Mouse (Mus musculus) thymus, postnatal 25 days (tissue): ENCODE measurements around the gene Fam173a.
"Not testable (repeated sequence)": the region's sequence is repeated elsewhere in the genome, so short reads cannot be mapped to it uniquely, and the experiment has no call there.

ENCODE experiments used
- DNase-seq: peaks from one replicate; pipeline ENCODE4 v3.0.0; 2022

Gene Fam173a

DNA sequence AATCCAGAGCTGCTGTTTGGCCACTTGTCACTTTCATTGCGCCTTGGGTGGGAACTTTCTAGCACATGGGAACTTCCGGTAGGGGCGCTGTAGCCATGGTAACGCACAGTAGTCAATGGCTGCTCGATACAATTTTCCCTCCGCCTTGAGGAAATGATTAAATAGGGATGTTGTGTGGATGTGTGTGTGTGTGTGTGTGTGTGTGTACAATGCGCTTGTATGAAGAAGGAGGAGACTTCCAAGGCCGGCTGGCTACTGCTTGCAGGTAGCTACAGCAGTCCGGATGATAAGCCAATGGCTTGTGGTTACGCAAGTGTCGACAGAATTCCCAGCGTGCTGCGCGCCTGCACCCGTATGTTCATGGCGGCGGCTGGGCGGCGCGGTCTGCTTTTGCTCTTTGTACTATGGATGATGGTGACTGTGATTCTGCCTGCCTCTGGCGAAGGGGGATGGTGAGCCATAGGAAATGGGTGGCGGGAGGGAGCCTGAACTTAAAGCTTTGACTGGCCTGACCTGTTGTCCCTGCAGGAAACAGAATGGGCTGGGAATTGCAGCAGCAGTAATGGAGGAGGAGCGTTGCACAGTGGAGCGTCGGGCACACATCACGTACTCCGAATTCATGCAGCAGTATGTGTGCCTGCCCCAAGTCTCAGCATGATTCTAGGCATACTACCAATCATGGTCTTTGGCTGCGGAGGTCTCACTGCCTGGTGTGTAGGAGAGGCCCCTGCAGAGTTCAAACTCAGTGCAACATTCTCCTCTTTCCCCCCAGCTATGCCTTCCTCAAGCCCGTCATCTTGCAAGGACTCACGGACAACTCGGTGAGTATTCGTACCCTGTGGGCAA, 36.2 kb upstream of the Fam173a start, which contains the start of gene Jmjd8:
Gene Jmjd8 (plus strand): TSS at position 156 of the 846 bp plus-strand sequence.
- peak; percentile 78 for DNase-seq

DNA sequence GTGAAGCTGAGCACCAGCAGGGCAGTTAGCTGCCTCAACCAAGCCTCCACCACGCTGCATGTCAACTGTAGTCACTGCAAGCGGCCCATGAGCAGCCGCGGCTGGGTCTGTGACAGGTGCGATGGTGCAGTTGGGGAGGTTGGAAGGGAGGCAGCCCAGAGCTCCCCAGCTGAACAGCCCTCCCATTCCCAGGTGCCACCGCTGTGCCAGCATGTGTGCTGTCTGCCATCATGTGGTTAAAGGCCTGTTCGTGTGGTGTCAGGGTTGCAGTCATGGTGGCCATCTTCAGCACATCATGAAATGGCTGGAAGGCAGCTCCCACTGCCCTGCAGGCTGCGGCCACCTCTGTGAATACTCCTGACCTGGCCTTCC, 35.5 kb upstream of the Fam173a start:
- DNase-seq, result peak; percentile 41

DNA sequence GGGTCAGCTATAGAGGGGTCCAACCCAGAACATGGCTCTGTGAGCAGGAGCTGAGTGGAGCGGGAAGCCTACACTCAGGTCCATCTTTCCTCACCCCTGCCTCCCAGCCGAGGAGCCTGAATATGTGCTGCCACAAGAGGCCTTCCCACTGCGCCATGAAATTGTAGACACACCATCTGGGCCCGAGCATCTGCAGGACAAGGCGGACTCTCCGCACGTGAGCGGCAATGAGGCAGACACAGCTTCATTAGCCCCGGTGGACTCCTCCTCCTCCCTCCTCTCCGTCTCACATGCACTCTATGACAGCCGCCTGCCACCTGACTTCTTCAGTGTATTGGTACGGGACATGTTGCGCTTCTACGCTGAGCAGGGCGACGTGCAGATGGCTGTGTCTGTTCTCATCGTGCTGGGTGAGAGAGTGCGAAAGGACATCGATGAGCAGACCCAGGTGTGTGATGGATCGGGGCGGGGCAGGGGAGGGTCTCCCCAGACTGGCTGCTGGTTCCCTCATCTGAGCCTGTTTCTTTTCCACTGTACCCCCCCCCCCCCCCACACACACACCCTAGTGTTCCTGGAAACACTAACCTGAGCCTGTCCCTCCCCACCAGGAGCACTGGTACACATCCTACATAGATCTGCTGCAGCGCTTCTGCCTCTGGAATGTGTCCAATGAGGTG, 35.0 kb upstream of the Fam173a start:
- no peak for DNase-seq

DNA sequence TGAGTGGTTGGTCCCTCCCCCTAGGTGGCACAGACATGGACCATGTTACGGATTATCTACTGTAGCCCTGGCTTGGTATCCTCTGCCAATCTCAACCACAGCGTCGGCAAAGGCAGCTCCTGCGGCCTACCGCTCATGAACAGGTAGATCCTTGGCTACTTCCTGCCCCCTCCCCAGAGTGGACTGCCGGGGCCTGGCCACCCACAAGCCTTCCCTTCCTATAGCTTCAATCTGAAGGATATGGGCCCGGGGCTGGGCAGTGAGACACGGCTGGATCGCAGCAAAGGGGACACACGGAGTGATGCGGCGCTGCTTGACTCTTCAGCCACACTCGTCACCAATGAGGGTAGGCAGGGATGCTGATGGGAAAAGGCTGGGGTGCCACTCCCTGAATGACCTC, 34.3 kb upstream of the Fam173a start:
- no peak for DNase-seq

DNA sequence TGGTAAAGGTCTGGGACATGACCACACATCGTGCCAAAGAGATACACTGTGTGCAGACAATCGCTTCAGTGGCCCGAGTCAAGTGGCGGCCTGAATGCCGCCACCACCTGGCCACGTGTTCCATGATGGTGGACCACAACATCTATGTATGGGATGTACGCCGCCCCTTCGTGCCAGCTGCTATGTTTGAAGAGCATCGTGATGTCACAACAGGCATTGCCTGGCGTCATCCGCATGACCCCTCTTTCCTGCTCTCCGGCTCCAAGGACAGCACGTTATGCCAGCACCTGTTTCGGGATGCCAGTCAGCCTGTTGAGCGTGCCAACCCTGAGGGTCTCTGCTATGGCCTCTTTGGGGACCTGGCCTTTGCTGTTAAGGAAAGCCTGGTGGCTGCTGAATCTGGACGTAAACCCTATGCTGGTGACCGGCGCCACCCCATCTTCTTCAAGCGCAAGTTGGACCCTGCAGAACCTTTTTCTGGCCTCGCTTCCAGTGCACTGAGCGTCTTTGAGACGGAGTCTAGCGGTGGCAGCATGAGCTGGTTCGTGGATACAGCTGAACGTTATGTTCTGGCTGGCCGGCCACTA, 33.4 kb upstream of the Fam173a start:
- no peak for DNase-seq

DNA sequence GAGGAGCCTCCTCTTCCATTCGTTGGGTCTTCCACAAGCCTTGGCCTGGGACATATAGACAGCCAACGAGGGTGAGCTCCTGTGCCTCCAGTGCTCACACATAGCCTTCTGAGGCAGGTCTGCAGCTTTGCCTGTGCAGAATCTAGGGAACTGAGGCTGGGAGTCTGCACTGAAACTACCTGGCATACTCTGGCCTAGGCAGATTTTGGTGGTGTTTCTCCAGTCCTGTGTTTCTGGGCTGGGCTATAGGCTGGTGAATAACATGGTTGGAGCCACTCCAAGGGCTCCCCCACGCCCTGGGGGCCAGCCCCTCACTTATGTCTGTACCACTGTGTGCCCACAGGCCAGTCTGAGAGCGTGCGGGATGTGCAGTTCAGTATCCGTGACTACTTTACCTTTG, 32.6 kb upstream of the Fam173a start:
- no peak for DNase-seq

DNA sequence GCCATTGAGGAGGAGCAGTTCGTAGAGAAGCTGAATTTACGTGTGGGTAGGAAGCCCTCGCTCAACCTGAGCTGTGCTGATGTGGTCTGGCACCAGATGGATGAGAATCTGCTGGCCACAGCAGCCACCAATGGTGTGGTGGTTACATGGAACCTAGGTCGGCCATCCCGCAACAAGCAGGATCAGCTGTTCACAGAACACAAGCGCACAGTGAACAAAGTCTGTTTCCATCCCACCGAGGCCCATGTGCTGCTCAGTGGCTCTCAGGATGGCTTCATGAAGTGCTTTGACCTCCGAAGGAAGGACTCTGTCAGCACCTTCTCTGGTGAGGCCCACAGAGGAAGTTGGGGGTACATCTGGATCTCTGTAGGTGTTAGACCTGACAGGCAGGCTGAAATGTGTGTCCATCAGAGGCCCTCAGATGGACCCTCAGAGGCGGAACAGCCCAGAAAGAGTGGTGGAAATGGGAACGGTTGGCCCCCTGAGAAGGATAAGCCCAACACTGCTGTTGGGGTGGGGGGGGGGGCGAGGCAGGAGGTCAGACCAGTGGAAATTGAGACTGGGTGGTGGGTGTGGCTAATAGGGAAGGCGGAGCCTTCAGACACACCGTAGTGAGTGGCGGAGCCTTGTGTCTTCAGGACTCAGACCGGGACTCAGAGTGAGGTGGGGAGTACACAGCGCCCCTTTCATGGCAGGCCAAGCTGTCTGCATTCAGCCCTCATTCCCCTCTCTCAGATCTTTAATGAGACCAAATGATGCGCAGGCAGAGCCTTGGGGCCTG, 31.9 kb upstream of the Fam173a start:
- no peak for DNase-seq

DNA sequence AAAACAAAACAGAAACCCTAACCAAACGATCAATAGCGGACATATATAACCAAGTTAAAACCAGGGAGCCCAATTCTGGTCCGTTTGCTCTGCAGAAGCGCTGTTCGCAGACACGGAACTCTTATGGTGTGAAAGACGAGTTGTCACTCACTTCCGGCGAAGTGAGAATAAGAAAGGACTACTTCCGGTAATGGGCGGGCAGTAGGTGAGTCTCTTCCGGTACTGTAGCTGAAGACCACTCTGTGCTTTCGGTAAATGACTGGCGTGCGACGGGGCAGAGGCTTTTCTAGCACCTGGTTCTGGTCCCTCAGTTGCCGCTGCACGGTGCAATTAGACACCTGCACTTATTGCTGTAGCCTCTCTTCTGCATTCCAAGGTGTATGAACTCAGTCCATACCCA, 30.8 kb upstream of the Fam173a start, which contains the start of gene Wdr24:
Gene Wdr24 (plus strand): TSS at position 176 of the 400 bp plus-strand sequence.
- peak; percentile 83 for DNase-seq

DNA sequence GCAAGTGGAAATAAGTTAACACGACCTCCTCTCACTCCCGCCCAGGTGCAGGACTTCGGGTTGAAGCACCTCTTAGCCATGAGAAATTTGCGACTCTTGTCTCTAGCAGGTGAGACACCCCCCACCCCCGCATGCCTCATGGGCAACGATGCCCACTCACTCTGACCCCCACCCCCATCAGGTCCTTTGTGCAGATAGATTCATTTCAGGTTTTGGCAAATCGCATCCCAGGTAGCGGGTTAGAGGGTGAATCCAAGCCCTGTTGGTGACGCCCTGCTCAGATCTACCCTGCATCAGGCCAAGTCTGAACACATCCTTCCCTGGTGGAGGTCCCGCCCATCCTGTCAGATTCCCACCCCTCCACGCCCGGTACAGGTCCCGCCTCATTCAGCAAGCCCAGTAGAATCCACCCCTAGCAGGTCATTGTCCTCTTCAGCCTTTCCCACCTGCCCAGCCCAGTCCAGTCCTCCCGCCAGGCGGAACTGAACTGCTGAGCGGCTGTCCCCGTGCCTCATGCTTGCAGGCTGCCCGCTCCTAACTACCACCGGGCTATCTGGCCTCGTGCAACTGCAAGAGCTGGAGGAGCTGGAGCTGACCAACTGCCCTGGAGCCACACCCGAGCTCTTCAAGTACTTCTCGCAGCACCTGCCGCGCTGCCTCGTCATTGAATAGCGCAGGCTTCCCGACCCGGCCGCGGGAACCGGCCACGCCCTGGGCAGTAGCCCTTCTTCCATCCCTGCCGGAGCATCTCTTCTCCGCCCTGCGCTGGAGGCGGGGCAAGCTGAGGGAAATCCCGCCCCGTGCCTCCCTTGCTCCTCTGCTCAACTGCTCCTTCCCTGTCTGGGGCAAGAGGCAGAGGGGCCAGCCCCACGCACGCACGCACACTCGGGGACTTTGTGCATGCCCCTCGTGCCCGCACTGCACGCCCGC, 26.4 kb upstream of the Fam173a start:
- DNase-seq, result no peak

DNA sequence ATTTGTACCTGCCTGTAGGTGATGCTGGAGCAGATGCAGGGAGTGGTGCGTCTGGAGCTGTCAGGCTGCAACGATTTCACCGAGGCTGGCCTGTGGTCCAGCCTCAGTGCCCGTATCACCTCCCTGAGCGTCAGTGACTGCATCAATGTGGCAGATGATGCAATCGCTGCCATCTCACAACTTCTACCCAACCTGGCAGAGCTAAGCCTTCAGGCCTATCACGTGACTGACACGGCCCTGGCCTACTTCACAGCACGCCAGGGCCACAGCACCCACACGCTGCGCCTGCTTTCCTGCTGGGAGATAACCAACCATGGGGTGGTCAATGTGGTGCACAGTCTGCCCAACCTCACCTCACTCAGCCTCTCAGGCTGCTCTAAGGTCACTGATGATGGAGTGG, 25.0 kb upstream of the Fam173a start:
- no peak for DNase-seq

DNA sequence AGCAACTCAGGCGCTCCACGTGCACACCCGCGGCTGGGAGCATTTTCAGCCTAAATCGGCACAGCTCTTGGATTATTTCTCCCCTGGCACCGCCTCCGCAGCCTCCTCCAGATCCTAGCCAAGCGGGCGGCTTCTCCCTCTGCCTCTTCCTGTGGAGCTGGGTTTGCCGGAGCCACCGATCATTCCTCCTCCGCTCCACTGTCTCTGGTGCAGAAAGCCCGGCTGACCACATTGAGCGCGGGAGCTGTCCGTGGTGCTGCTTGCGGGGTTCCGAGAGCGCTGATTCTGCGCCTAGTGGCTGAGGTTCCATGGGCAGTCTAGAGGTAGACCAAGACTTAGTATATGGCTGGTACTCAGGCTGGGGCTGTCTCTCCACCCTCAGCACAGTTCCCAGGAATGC, 20.8 kb upstream of the Fam173a start:
- peak; percentile 80 for DNase-seq

DNA sequence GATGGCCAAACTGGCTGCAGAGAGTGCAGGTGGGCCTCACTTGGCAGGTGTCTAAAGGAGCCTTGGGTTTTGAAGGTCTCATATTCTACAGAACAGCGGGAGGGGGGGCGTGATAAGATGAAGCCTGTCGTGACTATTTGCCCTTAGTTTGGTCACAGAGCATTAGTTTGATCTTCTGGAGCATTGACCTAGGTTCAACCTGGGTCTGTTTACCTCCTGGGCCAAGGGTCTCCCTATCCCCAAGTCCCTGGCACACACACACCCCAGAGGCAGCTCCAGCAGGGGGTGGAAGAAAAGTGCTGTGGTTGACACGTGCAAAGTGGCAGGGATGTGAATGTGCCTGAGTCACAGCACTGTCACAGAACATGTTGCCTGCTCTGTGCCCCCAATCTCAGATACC, 18.2 kb upstream of the Fam173a start:
- DNase-seq, result no peak

DNA sequence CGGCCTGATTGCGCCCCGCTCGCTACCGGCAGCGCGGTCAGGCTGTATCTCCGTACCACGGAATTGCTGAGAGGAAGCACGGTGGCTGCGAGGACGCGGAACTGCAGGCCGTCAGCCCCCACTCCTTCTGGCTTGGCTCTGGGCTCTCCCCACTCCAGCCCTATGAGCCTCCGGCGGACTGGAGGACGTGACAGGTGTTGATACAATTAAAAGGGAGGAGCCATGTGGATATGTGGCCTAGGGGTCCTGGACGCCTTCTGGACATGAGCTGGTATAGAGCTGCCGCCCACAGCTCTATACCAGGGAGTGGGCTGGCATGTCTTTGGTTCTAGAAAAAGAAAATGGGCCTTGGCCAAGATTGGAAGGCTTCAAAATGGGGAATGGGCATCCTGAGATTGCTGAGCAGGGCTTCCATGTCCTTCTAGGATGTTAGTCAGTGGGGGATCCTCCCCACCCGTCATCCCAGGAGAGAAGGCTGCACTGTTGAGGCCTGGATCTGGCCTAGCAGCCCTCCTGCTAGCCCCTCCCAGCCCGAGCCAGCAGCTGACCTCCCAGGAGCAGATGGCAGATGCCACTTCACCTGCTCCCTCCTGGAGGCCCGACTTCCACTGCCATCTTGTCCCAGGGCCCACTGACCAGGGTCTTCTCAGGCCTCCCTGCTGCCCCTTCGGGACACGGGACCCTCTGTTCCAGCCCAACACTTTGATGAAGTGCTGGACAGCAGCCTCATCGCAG, 17.1 kb upstream of the Fam173a start:
- DNase-seq, result no peak

DNA sequence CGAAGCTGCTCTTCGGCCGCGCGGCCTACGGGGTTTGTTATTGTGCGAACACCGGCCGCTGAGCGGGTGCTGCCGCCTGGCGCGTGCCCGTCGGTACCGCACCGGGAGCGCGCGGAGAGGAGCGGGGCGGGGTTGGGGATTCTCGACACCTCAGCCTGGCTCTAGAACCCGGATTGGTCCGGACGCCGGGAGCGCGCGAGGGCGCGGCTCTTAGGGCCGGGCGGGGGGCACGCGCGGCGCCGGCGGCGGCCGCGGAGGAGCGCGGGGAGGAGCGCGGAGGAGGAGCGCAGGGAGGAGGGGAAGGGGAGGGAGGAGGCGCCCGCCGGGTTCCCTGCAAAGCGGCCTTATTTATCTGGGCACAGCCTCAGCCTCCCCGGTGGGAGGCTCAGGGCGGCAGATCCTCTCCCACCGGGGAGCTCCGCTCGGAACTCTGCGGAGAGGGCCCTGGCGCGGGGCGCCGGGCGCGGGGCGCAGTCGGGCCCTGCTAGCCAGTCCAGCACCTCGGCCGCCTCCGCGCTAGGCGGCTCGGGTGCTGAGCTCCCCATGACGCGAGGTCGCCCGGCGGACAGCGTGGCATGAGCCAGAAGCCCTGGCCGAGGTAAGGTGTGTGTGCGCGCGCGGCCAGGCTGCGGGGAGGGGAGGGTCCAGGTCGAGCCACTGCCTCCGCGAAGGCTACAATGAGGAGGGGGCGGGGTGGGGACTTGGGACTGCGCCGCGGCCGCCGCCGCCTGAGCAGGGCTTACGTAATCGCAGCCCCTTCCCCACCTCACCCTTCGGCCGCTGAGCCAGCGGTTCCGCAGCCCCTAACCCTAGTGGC, 16.3 kb upstream of the Fam173a start, which contains the start of gene Fbxl16:
Gene Fbxl16 (plus strand): TSS at position 297 of the 817 bp plus-strand sequence.
- no peak for DNase-seq

DNA sequence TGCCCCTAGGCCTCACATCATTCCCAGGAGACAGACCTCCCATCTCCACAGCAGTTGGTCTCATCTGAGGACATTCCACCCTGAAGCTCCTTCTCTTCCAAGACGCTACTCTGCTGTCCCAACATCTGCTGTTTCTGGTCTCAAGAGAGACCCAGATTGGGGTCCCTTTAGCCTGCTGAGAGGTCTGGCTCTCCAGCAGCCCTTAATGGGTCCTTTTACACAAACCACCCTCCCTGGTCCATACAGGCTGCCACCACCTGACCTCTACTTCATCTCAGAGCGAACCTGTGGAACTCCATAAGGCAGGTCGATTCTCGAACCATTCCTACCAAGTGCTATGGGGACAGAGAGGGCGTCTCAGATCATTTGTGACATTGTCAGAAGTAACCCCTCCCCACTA, 15.3 kb upstream of the Fam173a start:
- no peak for DNase-seq

DNA sequence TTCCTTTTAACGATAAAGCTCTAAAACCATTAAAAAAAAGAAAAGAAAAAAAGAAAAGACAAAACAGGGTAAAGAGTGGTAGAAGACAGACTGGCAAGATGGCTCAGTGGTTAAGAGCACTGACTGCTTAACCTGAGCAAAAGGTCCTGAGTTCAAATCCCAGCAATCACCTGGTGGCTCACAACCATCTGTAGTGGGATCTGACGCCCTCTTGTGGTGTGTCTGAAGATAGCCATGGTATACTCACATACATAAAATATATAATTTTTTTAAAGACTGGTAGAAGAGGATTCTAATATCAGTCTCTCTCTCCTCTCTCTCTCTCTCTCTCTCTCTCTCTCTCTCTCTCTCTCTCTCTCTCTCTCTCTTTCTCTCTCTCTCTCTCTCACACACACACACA, 14.8 kb upstream of the Fam173a start:
- DNase-seq, result not testable (repeated sequence)

DNA sequence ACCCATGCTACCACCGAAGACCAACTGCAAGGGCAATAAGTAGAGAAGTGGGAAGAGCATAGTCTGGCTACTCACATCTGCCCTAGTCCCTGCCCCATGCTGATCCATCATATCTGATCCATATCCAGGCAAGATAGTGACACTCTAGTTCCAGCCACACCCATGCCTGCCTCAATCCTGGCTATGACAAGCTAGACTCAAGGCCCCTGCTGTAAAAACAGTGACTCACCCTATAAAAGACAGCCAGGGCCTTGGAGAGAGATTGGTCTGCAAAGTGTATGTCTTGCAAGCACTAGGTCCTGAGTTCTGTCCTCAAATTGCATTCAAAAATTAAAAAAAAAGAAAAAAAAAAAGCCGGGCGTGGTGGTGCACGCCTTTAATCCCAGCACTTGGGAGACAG, 13.8 kb upstream of the Fam173a start:
- no peak for DNase-seq

DNA sequence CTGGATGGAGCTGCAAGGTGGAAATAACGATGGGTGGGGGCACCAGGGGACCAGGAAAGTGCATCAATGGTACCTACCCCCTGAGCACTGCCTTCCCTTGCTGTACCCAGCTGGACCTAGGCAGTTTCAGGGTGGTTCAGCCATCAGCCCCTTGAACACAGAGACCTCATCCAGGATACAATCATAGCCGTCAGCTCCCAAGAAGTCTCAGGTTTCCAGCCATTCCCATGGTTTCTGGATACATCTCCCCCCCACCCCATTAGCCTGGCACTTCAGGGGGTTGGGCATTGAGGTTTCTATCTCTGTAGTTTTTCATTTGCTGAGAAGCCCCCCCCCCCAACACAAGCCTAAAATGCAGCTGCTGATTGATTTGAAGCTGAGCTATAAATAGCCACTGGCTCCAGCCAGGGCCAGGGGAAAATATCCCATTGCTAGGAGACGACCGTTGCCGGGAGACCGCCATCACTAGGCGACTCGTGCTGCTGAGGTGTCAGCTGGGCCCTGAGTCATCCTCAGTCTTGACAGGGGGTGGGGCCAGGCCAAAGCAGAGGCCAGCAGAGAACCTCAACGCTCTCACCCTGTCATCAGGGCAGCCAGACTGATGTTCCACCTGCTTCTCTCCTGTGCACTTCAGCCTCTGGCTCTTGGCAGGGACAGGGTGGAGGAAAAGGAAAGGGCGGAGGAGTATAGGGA, 10.3 kb upstream of the Fam173a start:
- no peak for DNase-seq

DNA sequence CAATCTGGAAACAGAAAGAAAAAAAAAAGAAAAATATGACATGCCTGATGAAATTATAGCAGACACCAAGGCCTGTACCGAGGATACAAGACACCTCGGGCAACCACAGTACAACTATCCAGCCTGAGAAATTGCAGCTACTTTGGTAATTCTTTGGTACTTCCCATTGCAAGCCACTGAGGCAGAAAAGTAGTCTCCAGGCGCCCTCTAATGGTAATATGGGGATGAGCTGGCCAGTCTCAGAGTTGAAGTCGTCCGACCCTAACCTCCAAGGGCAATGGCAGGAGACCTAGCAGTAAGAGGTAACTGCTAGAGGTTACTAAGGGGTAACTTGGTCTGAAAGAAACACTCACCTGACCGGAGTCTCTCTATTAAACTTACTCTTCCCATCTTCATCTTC, 8.3 kb upstream of the Fam173a start:
- peak; percentile 77 for DNase-seq

DNA sequence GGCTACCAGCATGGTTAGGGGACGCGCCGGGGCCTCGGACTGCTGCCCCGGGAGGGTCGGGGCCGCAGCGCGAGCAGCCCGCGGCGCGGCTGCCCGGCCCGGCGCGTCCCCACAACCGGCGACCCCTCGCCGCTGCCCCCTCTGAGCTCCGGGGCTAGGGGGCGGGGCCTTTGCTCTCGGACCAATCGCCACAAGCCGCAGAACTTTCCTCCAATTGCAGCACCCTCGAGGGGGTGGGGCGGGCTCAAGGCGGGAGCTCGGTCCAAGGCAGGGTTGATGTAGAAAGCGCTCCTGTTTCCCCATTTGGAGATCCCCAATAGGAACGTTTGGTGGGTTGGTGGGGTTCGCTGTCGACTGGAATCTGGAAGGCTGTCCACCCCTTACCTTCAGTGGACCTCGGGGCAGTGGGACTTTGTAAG, 4.3 kb upstream of the Fam173a start, which contains the start of gene Metrn:
Gene Metrn (minus strand): TSS at position 186 of the 419 bp plus-strand sequence.
- peak; percentile 94 for DNase-seq
